30 mouse cellular contexts compared by ENCODE assay signal in genomic region chr6:21830931-21831330, GRCm38 (mm10). TPM values are rescaled to one million over a fixed set of nuclear protein-coding genes. Genes with fewer than 3 reads are reported as not detected.
"Had no signal": no experiment of that assay in that cellular context is flagged by ENCODE, and none has a peak within 500 bp of the region (broad histone marks: within the 10 kb centered on the region; RNA-seq: fewer than 3 reads in every experiment).

No protein-coding gene starts in this region.

- H3K9ac ChIP-seq: embryonic facial prominence, embryonic 12.5 days; embryonic facial prominence, embryonic 13.5 days; embryonic facial prominence, embryonic 15.5 days; forebrain, embryonic 12.5 days; forebrain, embryonic 13.5 days; forebrain, embryonic 15.5 days; forebrain, postnatal 0 days had no signal

- H3K27ac ChIP-seq: embryonic facial prominence, embryonic 10.5 days; embryonic facial prominence, embryonic 12.5 days; embryonic facial prominence, embryonic 13.5 days; embryonic facial prominence, embryonic 15.5 days; forebrain, embryonic 10.5 days; forebrain, embryonic 12.5 days; forebrain, embryonic 13.5 days; forebrain, embryonic 15.5 days; gastrocnemius, adult 2 months; heart, adult 2 months had no signal

- DNase-seq: cerebellum, adult 2 months; cerebellum, adult 8-10 months; cerebellum, adult 9-10 months; cerebellum, adult 9-11 months; cerebellum, postnatal 10 days; cerebellum, postnatal 14 days; cerebellum, postnatal 25 days; cerebellum, postnatal 36 days; embryo, embryonic 11 days; forebrain, postnatal 0 days; gastrocnemius, adult 2 months; gastrocnemius, postnatal 10 days; gastrocnemius, postnatal 14 days; gastrocnemius, postnatal 25 days; gastrocnemius, postnatal 36 days; heart, adult 11 months; heart, adult 18-20 months; heart, adult 2 months had no signal

- H3K4me1 ChIP-seq: embryonic facial prominence, embryonic 10.5 days; embryonic facial prominence, embryonic 12.5 days; embryonic facial prominence, embryonic 15.5 days; forebrain, embryonic 10.5 days; forebrain, embryonic 12.5 days; forebrain, embryonic 13.5 days; forebrain, embryonic 15.5 days had no signal

- ATAC-seq: forebrain, embryonic 13.5 days; forebrain, embryonic 14.5 days; forebrain, embryonic 15.5 days; forebrain, embryonic 16.5 days; forebrain, postnatal 0 days had no signal

- H3K4me2 ChIP-seq: embryonic facial prominence, embryonic 12.5 days; embryonic facial prominence, embryonic 13.5 days; embryonic facial prominence, embryonic 15.5 days; forebrain, embryonic 12.5 days; forebrain, embryonic 13.5 days; forebrain, embryonic 15.5 days had no signal

- H3K9me3 ChIP-seq: embryonic facial prominence, embryonic 10.5 days; embryonic facial prominence, embryonic 12.5 days; embryonic facial prominence, embryonic 13.5 days; embryonic facial prominence, embryonic 15.5 days; forebrain, embryonic 10.5 days; forebrain, embryonic 12.5 days; forebrain, embryonic 13.5 days; forebrain, embryonic 15.5 days had no signal

- H3K27me3 ChIP-seq: embryonic facial prominence, embryonic 12.5 days; embryonic facial prominence, embryonic 13.5 days; embryonic facial prominence, embryonic 15.5 days; forebrain, embryonic 12.5 days; forebrain, embryonic 13.5 days; forebrain, embryonic 15.5 days had no signal

- H3K4me3 ChIP-seq: embryonic facial prominence, embryonic 10.5 days; embryonic facial prominence, embryonic 12.5 days; embryonic facial prominence, embryonic 13.5 days; embryonic facial prominence, embryonic 15.5 days; erythroblast, embryonic 14.5 days; forebrain, embryonic 10.5 days; forebrain, embryonic 12.5 days; forebrain, embryonic 13.5 days; forebrain, embryonic 15.5 days; gastrocnemius, adult 2 months; heart, adult 2 months had no signal

RNA-seq across cellular contexts. Expression of gene Tspan12, which starts 21.4 kb away (rescaled TPM):
- total RNA-seq: granulocyte monocyte progenitor cell, adult 5-6 weeks had no signal
- polyA plus RNA-seq: erythroblast, embryonic 14.5 days had no signal
